Mouse (Mus musculus) embryonic facial prominence, embryonic 10.5 days (tissue): ENCODE data around the gene Gm10487. TPM values are rescaled to one million over a fixed set of nuclear protein-coding genes. Genes with fewer than 3 reads are reported as not detected.
"Not testable (repeated sequence)": the region's sequence is repeated elsewhere in the genome, so short reads cannot be mapped to it uniquely, and the experiment has no call there.

ENCODE experiments used
- DNase-seq: peaks from one replicate; pipeline ENCODE4 v3.0.0-alpha.2; 2017; ENCODE audit warnings: low spot score
- H3K27ac ChIP-seq: fragments of 300-500 bp; sonication (generic); replicated peaks from 2 replicates; pipeline ENCODE4 v1.5.1; 2016; ENCODE audit warnings: mild to moderate bottlenecking
- H3K27me3 ChIP-seq: fragments of 300-500 bp; sonication (generic); replicated peaks from 2 replicates; pipeline ENCODE4 v1.6.1; 2016; ENCODE audit warnings: low read depth, mild to moderate bottlenecking; ENCODE audit not compliant: poor library complexity, severe bottlenecking
- H3K36me3 ChIP-seq: fragments of 300-500 bp; sonication (generic); replicated peaks from 2 replicates; pipeline ENCODE4 v1.6.1; 2016; ENCODE audit warnings: mild to moderate bottlenecking, moderate library complexity
- H3K4me1 ChIP-seq: fragments of 300-500 bp; sonication (generic); 2 replicates; pipeline ENCODE4 v1.6.1; 2016
- H3K4me3 ChIP-seq: fragments of 300-500 bp; sonication (generic); 2 replicates; pipeline ENCODE4 v1.5.1; 2016; ENCODE audit warnings: mild to moderate bottlenecking, moderate library complexity
- H3K9me3 ChIP-seq: fragments of 300-500 bp; sonication (generic); 2 replicates; pipeline ENCODE4 v1.6.1; 2016; ENCODE audit warnings: mild to moderate bottlenecking
- WGBS: fragments of 180-500 bp; shearing (Covaris S2); methylation state at CpG from one replicate; pipeline ENCODE4 v1.1.7; 2016; 5-methylcytosine and 5-hydroxymethylcytosine counted together
- polyA plus RNA-seq: library from polyadenylated mRNA; unstranded; fragments of >200 nt; fragmentation: Nextera tagmentation; extraction: Ambion mirVana; gene quantifications from 2 replicates; pipeline ENCODE4 v1.2.1, GENCODE M21; 2016

The Gm10487 gene
- not detected in 2 replicates for polyA plus RNA-seq

- H3K27me3 ChIP-seq, H3K9me3 ChIP-seq, H3K4me1 ChIP-seq, DNase-seq, H3K4me3 ChIP-seq, H3K36me3 ChIP-seq, H3K27ac ChIP-seq: not testable (repeated sequence)
- WGBS: no CpG with 5 or more reads among the region's 6 CpGs
These were observed at the start of gene Gm10487 for GRCm38 (mm10) chrX:30843369-30843768. Gm10487 (minus strand) TSS chrX:30843469.
